8 mouse cellular contexts compared by ENCODE assay signal in genomic region chr9:114779984-114780745, GRCm38 (mm10). TPM values are rescaled to one million over a fixed set of nuclear protein-coding genes. Genes with fewer than 3 reads are reported as not detected.
DNase-seq lines count a peak whose midpoint lies in the region; ATAC-seq and TF ChIP-seq lines count a peak whose summit lies in the region.

No protein-coding gene starts in this region.

- no peak for TF ChIP-seq CTCF in thymus, adult 2 months (IDR thresholded peaks at IDR 0.05; ENCODE audit: borderline replicate concordance, control insufficient read depth, extremely low read depth, insufficient read depth, low read length, poor library complexity)

- H3K36me3 ChIP-seq in thymus, adult 2 months (ENCODE audit: control insufficient read depth, insufficient read depth, low read length) = no peaks in the 10 kb centered on the region
- H3K36me3 ChIP-seq in forebrain, embryonic 10.5 days (replicated peaks) = no peaks in the 10 kb centered on the region; the same call in 1 of the 2 replicates
- H3K36me3 ChIP-seq in limb, embryonic 11.5 days (ENCODE audit: control insufficient read depth, insufficient read depth, low read length) = no peaks in the 10 kb centered on the region

- H3K9ac ChIP-seq in limb, embryonic 11.5 days (ENCODE audit: low read length) = peak overlapping the region; percentile 79; the same call in 1 of the 2 replicates

- 5% methylated on average over 23 of the region's 23 CpGs for WGBS in thymus, adult 2 months
- WGBS in forebrain, embryonic 10.5 days = 40% methylated on average over 23 of the region's 23 CpGs
- 20% methylated on average over 23 of the region's 23 CpGs for WGBS in limb, embryonic 11.5 days

- H3K4me3 ChIP-seq in thymus, adult 2 months (ENCODE audit: control insufficient read depth, insufficient read depth, low read length) = peak overlapping the region; percentile 96
- peak overlapping the region; percentile 69 for H3K4me3 ChIP-seq in forebrain, embryonic 10.5 days
- H3K4me3 ChIP-seq in limb, embryonic 11.5 days (ENCODE audit: low read depth, low read length) = peak overlapping the region; percentile 66

- peak overlapping the region; percentile 57 for H3K4me2 ChIP-seq in limb, embryonic 11.5 days (ENCODE audit: low read depth, severe bottlenecking)

- H3K4me1 ChIP-seq in thymus, adult 2 months (replicated peaks; ENCODE audit: control insufficient read depth, insufficient read depth, low read length) = peaks cover 47% of the 10 kb centered on the region
- H3K4me1 ChIP-seq in forebrain, embryonic 10.5 days = peaks cover 43% of the 10 kb centered on the region
- H3K4me1 ChIP-seq in limb, embryonic 11.5 days (ENCODE audit: control insufficient read depth, insufficient read depth, low read length) = no peaks in the 10 kb centered on the region; the same call in 1 of the 2 replicates

- H3K9me3 ChIP-seq in forebrain, embryonic 10.5 days = no peaks in the 10 kb centered on the region
- H3K9me3 ChIP-seq in limb, embryonic 11.5 days (ENCODE audit: control insufficient read depth, low read length) = no peaks in the 10 kb centered on the region

- H3K27ac ChIP-seq in thymus, adult 2 months (ENCODE audit: control insufficient read depth, insufficient read depth, low read length) = peak overlapping the region; percentile 88
- peak overlapping the region; percentile 91 for H3K27ac ChIP-seq in forebrain, embryonic 10.5 days
- H3K27ac ChIP-seq in limb, embryonic 11.5 days (replicated peaks; ENCODE audit: low read depth, low read length) = no peak overlapping the region

- TF ChIP-seq POLR2A in thymus, adult 2 months (IDR thresholded peaks at IDR 0.05; ENCODE audit: control insufficient read depth, extremely low read depth, insufficient read depth, low read length, poor library complexity) = no peak

- H3K27me3 ChIP-seq in thymus, adult 2 months (ENCODE audit: control insufficient read depth, insufficient read depth, low read length) = no peaks in the 10 kb centered on the region
- H3K27me3 ChIP-seq in forebrain, embryonic 10.5 days (ENCODE audit: poor library complexity, severe bottlenecking) = no peaks in the 10 kb centered on the region
- H3K27me3 ChIP-seq in limb, embryonic 11.5 days (ENCODE audit: control insufficient read depth, insufficient read depth, low read length) = no peaks in the 10 kb centered on the region

- ATAC-seq in limb, embryonic 11.5 days (ENCODE audit: insufficient number of reproducible peaks, low FRiP score, low TSS enrichment, low read depth) = no peak
- 0 out of 2 replicates have a peak, but pooled peaks have one; percentile 11 for ATAC-seq in neutrophil, adult 5-6 weeks (ENCODE audit: extremely low read depth, insufficient number of reproducible peaks, low FRiP score, poor library complexity, severe bottlenecking)

- DNase-seq in thymus, adult 2 months = peak; percentile 27
- DNase-seq in thymus, adult 18-20 months = no peak
- DNase-seq in forebrain, embryonic 10.5 days (ENCODE audit: extremely low spot score, low spot score) = peak; percentile 31
- DNase-seq in limb, embryonic 11.5 days (ENCODE audit: low spot score) = peak; percentile 45
- no peak for DNase-seq in gastrocnemius, adult 18-20 months (ENCODE audit: low spot score)
- no peak for DNase-seq in layer of hippocampus, postnatal 36 days
- no peak for DNase-seq in right cerebral cortex, postnatal 14 days

RNA-seq across cellular contexts. Expression of gene Cmtm7, which starts 1.5 kb away (rescaled TPM):
- 781 and 799 TPM in 2 replicates for polyA plus RNA-seq in thymus, adult 2 months (2012; rRNA removed)
- polyA plus RNA-seq in forebrain, embryonic 10.5 days (2016; fragmentation: Nextera tagmentation; extraction: Ambion mirVana) = 76.9 and 78.7 TPM in 2 replicates
- 71.1 and 84.6 TPM in 2 replicates for polyA plus RNA-seq in limb, embryonic 11.5 days (2014; fragmentation: Nextera tagmentation; extraction: Ambion mirVana)
- total RNA-seq in neutrophil, adult 5-6 weeks (2017) = 130 and 159 TPM in 2 replicates
- 1 to 10 TPM; 3.7 to 7.0 TPM for total RNA-seq in gastrocnemius, adult 18-20 months (2021)
- 1 to 10 TPM; 3.5 to 4.5 TPM for total RNA-seq in layer of hippocampus, postnatal 36 days (2021)

RNA-seq across cellular contexts. Expression of gene Cmtm6, which starts 49.2 kb away (rescaled TPM):
- polyA plus RNA-seq in thymus, adult 2 months (2012; rRNA removed) = 72.4 and 76.2 TPM in 2 replicates
- polyA plus RNA-seq in forebrain, embryonic 10.5 days (2016; fragmentation: Nextera tagmentation; extraction: Ambion mirVana) = 29.1 and 29.9 TPM in 2 replicates
- 24.0 and 24.9 TPM in 2 replicates for polyA plus RNA-seq in limb, embryonic 11.5 days (2014; fragmentation: Nextera tagmentation; extraction: Ambion mirVana)
- 301 and 316 TPM in 2 replicates for total RNA-seq in neutrophil, adult 5-6 weeks (2017)
- total RNA-seq in gastrocnemius, adult 18-20 months (2021) = 1 to 10 TPM; 5.8 to 7.4 TPM
- total RNA-seq in layer of hippocampus, postnatal 36 days (2021) = 10 to 100 TPM; 22.1 to 22.4 TPM

Comparison
In these comparisons a context has a peak if more than half of its experiments do, and no peak if none do; other contexts are left out.
1. DNase-seq: peak in thymus, adult 2 months (single experiment), forebrain, embryonic 10.5 days (single experiment) and limb, embryonic 11.5 days (single experiment); none in thymus, adult 18-20 months (0 of 2), gastrocnemius, adult 18-20 months (single experiment), layer of hippocampus, postnatal 36 days (0 of 2) and right cerebral cortex, postnatal 14 days (single experiment).
2. RNA of gene Cmtm7, which starts 1.5 kb away (total RNA-seq): 130 to 159 TPM in neutrophil, adult 5-6 weeks; 3.7 to 7.0 TPM in gastrocnemius, adult 18-20 months and 3.5 to 4.5 TPM in layer of hippocampus, postnatal 36 days; every median in the first group is over 10 times any median in the second.
3. RNA of gene Cmtm6, which starts 49.2 kb away (total RNA-seq): 301 to 316 TPM in neutrophil, adult 5-6 weeks; 22.1 to 22.4 TPM in layer of hippocampus, postnatal 36 days and 5.8 to 7.4 TPM in gastrocnemius, adult 18-20 months; every median in the first group is over 10 times any median in the second.
4. Peak in every context shown above with its lines, with median percentiles within 50 percentile points of each other: H3K4me3 ChIP-seq.